Mouse (Mus musculus): ENCODE measurements around the gene Lce1g.

The Lce1g gene

GRCm38 (mm10) chr3:92752238-92752637 lies at the start of gene Lce1g:
Lce1g (minus strand) TSS chr3:92752338.
- no peak for DNase-seq

- DNase-seq: no peak
These were observed 38.3 kb upstream of the Lce1g start, which contains the start of gene Lce1j for GRCm38 (mm10) chr3:92790414-92790813. Lce1j (minus strand) TSS chr3:92790514.

- no peak for DNase-seq
These were observed 26.7 kb upstream of the Lce1g start, which contains the start of gene Lce1i for GRCm38 (mm10) chr3:92778799-92779198. Lce1i (minus strand) TSS chr3:92778899.

GRCm38 (mm10) chr3:92771573-92771972 lies 19.4 kb upstream of the Lce1g start:
- no peak for DNase-seq

DNA sequence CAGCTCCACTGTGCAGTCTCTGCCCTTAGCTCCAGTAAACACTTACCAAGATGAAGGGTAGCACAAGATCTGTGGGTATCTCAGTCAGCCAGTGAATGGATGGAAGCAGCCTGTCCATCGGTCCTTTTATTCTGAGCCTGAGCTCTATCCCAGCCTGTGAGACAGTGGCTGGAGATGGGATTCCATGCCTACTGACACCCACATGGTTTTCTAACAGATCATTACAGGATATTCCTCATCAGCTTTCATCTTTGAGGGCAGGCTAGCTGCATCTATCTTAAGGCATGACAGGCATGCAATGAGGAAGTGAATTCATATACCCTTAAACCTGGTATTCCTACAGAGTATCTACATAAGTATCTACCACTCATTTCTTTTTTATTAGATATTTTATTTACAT lies 12.8 kb upstream of the Lce1g start, which contains the start of gene Lce1h:
Gene Lce1h (minus strand): TSS at position 101 of the 400 bp plus-strand sequence.
- DNase-seq: no peak

GRCm38 (mm10) chr3:92753197-92753596 lies 1.1 kb upstream of the Lce1g start:
- DNase-seq: no peak

GRCm38 (mm10) chr3:92738996-92739395 lies 13.1 kb downstream of the Lce1g start, which contains the start of gene Gm38119:
Gm38119 (minus strand) TSS chr3:92739096.
- DNase-seq: no peak

DNA sequence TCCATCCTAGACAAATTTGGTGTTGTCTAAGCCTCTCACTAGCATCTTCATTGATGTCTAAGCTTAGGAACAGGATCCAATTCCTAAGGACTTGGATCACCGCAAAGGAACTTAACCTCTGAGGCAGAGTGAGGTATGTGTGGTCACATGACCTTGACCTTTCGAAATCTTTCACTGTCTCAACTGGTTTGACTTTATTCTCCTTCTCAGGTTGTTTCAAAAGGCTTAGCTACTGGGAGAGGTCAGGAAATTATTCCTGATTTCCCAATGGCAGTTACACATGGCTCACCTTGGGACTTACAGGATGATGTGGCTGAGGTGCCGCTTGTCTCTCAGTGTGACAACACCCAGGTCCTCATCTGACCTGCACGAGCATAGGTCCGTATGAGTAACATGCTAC lies 29.5 kb downstream of the Lce1g start:
- DNase-seq: no peak

GRCm38 (mm10) chr3:92720250-92720649 lies 31.9 kb downstream of the Lce1g start, which contains the start of gene Lce1f:
Lce1f (minus strand) TSS chr3:92720350.
- no peak for DNase-seq

DNA sequence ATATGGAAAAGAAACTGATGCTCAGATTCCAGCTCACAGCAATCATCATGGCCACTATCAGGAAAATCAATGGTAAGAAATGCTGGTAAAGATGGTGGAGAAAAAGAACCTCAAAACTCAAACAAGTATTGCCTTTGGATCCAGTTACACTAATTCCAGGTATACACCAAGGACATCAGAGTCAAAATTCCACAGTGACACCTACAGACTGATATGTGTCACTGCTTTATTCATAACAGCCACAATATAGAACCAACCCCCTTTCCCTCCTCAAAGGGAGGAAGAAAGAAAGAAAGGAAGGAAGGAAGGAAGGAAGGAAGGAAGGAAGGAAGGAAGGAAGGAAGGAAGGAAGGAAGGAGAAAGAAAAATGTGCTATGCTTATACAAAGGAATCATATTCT lies 37.0 kb downstream of the Lce1g start:
- no peak for DNase-seq

DNA sequence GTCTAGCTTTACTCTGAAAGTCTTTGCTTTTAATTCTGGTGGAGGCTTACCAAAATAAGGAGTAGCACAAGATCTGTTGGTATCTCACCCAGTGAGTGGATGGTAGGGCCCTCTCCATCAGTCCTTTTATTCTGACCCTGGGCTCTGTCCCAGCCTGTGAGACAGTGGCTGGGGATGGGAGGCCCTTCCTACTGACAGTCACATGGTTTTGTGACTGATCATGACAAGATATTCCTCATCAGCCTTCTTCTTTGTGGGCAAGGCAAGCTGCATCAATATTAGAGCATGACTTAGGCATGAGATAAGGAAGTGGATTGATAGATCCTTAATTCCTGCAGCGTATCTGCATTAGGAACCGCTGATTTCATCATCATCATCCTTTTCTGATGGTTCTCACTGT lies 43.2 kb downstream of the Lce1g start, which contains the start of gene Lce1e:
Gene Lce1e (minus strand): TSS at position 101 of the 400 bp plus-strand sequence.
- no peak for DNase-seq
